Mouse (Mus musculus): Measurements from ENCODE around the gene Lpin1. TPM values are rescaled to one million over a fixed set of nuclear protein-coding genes. Genes with fewer than 3 reads are reported as not detected.

Lpin1 gene
- polyA plus RNA-seq (2012; rRNA removed): 5.1 and 6.1 TPM in 2 replicates

DNA sequence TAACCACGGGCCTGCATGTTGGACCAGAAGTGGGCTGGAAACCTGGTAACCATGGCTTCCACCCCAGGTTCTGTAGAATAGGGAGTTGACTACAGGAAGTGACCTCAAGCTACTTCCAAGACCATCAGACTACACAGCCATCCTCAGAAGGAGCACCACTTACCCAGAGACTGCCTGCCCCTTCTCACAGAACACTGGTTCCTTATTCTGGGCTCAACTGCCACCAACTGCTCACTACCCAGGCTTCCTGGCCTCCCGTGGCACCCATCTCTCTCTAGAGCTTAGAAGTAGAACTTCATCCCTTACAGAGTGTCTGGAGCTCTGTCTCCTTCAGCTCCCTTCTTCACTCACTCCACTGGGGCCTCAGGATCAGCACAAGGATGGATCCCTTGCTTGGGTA lies at the start of gene Lpin1:
Gene Lpin1, minus strand, starts transcription at position 31 of the 400 bp plus-strand sequence.

DNA sequence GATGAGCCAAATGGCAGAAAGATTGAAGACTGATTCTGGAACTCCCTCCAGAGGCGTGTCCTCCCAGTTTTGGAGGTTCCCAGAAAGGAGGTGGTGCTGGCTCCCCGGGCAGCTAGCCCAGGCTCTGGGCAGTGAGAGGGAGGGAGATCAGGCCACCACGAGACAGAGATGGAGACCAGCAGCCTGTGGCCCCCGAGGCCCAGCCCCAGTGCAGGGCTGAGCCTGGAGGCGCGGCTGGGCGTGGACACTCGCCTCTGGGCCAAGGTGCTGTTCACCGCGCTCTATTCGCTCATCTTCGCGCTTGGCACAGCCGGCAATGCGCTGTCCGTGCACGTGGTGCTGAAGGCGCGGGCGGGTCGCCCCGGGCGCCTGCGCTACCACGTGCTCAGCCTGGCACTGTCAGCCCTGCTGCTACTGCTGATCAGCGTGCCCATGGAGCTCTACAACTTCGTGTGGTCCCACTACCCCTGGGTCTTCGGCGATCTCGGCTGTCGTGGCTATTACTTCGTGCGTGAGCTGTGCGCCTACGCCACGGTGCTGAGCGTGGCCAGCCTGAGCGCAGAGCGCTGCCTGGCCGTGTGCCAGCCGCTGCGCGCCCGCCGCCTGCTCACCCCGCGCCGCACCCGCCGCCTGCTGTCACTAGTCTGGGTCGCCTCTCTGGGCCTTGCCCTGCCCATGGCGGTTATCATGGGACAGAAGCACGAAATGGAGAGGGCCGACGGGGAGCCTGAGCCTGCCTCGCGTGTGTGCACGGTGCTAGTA lies 42.7 kb upstream of the Lpin1 start, which contains the start of gene Ntsr2:
Gene Ntsr2, plus strand, starts transcription at position 51 of the 762 bp plus-strand sequence.

Other genes with a start within 250 kb of the Lpin1 start
- gene Ntsr2, start 42.4 kb upstream of the Lpin1 start, polyA plus RNA-seq (2012; rRNA removed): not detected in 2 replicates
- gene Greb1, start 189.9 kb upstream of the Lpin1 start, polyA plus RNA-seq (2012; rRNA removed): 1.1 and 1.3 TPM in 2 replicates
- gene E2f6, start 200.0 kb upstream of the Lpin1 start, polyA plus RNA-seq (2012; rRNA removed): 13.6 and 15.5 TPM in 2 replicates